Mouse (Mus musculus) kidney, postnatal 25 days (tissue): Measurements from ENCODE around the gene Olfr1137.

Experiments
- DNase-seq, 2 experiments: peaks; one replicate each; pipeline ENCODE4 v3.0.0; 2021; ENCODE audit warnings: mixed read lengths in 2 of 2

Gene Olfr1137

DNA sequence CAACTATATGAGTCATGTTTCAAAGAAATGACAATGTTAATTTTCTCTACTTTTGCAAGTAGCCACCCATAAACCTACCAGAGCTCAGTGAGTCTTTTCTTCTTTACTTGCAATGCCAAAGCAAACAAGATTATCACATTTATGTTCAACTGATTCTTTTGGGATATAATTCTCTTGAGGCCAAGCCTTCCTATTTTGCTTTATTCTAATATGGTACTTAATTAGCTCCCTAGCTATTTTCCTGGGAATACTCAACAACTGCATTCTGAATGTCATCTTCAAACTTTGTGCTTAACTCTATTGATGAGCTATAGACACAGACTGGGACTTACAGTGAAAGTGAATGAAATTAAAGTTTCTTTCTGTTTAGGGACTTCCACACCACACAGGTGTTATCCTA is at the start of gene Olfr1137:
TSS of gene Olfr1137 (minus strand) at position 101 of the 400 bp plus-strand sequence.
- DNase-seq, result no peak

DNA sequence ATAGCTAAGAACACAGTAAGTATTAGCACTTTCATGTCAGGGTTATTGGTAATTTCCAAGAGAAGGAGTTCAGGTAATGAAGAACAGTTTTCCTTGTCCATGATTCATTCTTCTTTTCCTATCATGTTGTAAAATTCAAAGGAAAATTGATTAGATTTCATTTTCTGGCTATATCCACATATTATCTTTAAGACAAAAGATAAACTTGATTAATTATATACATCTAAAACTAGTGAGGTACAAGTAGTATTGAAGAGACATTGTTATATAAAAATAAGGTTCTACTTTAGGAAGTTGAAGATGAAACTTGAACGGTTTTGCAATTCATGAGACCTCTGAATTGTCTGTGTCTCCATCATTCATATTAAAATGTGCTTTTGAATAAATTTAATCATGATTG is 40.9 kb upstream of the Olfr1137 start, which contains the start of gene Olfr1141:
TSS of gene Olfr1141 (minus strand) at position 101 of the 400 bp plus-strand sequence.
- DNase-seq, result no peak

DNA sequence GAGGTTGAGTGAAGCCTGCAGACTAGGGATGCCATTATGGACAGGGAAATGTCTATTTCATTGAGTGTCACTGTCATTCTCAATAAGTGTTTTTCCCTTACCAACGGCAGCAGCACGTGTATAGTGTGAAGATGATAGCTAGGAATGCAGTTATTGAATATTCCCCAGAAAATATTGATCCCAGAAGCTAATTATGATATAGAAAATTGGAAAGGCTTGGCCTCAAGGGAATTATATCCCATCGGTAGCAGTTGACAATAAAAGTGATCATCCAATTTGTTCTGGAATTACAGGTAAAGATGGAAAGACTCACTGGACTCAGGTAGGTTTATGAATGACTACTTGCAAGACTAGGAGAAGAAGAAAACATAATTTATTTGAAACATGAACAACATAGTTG is 30.5 kb upstream of the Olfr1137 start, which contains the start of gene Olfr1140:
TSS of gene Olfr1140 (plus strand) at position 301 of the 400 bp plus-strand sequence.
- no peak for DNase-seq

DNA sequence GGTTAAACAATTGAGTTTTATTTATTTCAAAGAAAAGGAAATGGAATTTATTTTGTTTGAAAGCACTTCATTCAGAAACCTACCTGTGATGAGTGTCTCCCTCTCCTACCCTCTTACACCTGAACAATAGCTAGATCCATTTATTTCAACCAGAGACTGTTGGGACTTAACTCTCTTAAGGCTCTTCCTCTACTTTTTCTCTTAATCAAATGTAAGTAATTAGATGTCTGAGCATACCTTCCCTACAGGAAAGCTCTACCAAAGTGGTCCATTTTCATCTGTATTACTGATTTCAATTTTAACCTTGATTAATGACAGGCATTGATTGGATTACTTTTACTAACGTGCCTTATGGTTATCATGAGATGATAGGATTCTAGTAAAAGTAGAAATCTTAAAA is 26.9 kb upstream of the Olfr1137 start, which contains the start of gene Olfr1138:
TSS of gene Olfr1138 (minus strand) at position 101 of the 400 bp plus-strand sequence.
- no peak for DNase-seq

DNA sequence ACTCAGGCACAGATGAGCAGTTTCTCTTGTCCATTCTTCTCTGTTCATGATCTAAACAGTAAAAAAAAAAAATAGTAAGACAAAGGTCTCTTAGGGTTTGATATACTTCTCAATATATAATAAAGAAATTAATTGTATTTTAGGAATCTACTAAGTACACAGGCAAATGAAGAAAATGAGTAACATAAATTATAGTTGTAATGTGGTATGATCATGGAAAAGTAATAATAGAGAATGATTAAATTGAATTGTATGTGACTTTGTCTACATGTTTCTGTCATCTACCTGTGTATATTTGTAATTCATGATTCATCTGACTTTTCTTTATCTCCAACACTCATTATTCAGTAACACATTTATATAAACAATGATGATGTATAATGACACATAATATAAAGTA is 19.1 kb downstream of the Olfr1137 start, which contains the start of gene Olfr1136:
TSS of gene Olfr1136 (minus strand) at position 101 of the 400 bp plus-strand sequence.
- no peak for DNase-seq

DNA sequence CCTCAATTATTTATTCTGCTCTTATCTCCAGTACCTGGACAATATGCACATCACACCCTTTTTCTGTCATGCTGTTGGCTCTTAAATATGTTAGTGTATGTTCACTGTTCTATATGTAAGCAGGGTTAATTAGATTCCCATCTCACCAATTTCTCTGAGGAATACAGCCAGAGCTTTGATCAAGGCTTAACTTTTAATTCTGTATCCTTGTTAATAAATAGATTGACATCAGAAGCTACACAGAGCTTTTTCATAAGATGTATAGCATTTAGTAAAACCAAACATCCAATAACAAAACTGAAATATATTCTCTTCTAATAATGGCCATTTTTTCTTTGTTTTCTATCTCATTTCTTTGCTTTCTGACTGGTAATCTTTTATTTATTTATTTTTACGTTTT is 39.4 kb downstream of the Olfr1137 start, which contains the start of gene Olfr1135:
TSS of gene Olfr1135 (minus strand) at position 101 of the 400 bp plus-strand sequence.
- DNase-seq, result no peak
